Mouse (Mus musculus) thymus, adult 2 months (tissue): ENCODE results near the gene Fam229a.

Source experiments
- CTCF ChIP-seq: fragments of 200-500 bp; IDR thresholded peaks from 2 replicates; pipeline ENCODE4 v1.5.1; 2012; ENCODE audit warnings: mild to moderate bottlenecking, control low read depth, low read length, moderate library complexity, borderline replicate concordance; ENCODE audit not compliant: control insufficient read depth, poor library complexity, insufficient read depth; ENCODE audit errors: extremely low read depth
- POLR2A ChIP-seq: fragments of 200-500 bp; IDR thresholded peaks from 2 replicates; pipeline ENCODE4 v1.6.1; 2012; ENCODE audit warnings: mild to moderate bottlenecking, low read length, control low read depth, moderate library complexity; ENCODE audit not compliant: control insufficient read depth, poor library complexity, insufficient read depth; ENCODE audit errors: extremely low read depth

- TF ChIP-seq POLR2A (no peak), CTCF (no peak)
Measured at GRCm38 (mm10) chr4:129455265-129455664, 35.7 kb upstream of the Fam229a start.
